ENCODE assay signal across 8 mouse cellular contexts in genomic region chr5:124095077-124095581, GRCm38 (mm10). TPM values are rescaled to one million over a fixed set of nuclear protein-coding genes. Genes with fewer than 3 reads are reported as not detected.
DNase-seq lines count a peak whose midpoint lies in the region; ATAC-seq and TF ChIP-seq lines count a peak whose summit lies in the region.

No protein-coding gene starts in this region.

- peaks cover 3% of the 10 kb centered on the region for H3K27me3 ChIP-seq in forebrain, embryonic 11.5 days (ENCODE audit: control insufficient read depth, insufficient read depth, low read length)
- H3K27me3 ChIP-seq in kidney, postnatal 0 days (ENCODE audit: insufficient read depth, low read length), result no peaks in the 10 kb centered on the region
- no peaks in the 10 kb centered on the region for H3K27me3 ChIP-seq in midbrain, embryonic 15.5 days (replicated peaks)

- no peak for TF ChIP-seq CTCF in bone marrow, adult 2 months (IDR thresholded peaks at IDR 0.05; ENCODE audit: control insufficient read depth, insufficient read depth, low read length)
- no peak; the same call in 1 of the 2 replicates for TF ChIP-seq CTCF in kidney, postnatal 0 days (IDR thresholded peaks at IDR 0.05; ENCODE audit: low read depth)

- H3K36me3 ChIP-seq in forebrain, embryonic 11.5 days (ENCODE audit: control insufficient read depth, insufficient read depth, low read length), result no peaks in the 10 kb centered on the region
- no peaks in the 10 kb centered on the region for H3K36me3 ChIP-seq in kidney, postnatal 0 days (ENCODE audit: insufficient read depth, low read length)
- no peaks in the 10 kb centered on the region for H3K36me3 ChIP-seq in midbrain, embryonic 15.5 days (replicated peaks)

- ATAC-seq in forebrain, embryonic 11.5 days (replicated peaks; ENCODE audit: low FRiP score), result peak; percentile 65; the same call in 1 of the 2 replicates
- ATAC-seq in kidney, postnatal 0 days (replicated peaks; ENCODE audit: low FRiP score, low read depth), result peak; percentile 60
- peak; percentile 72 for ATAC-seq in midbrain, embryonic 15.5 days (replicated peaks)

- no peaks in the 10 kb centered on the region for H3K9me3 ChIP-seq in forebrain, embryonic 11.5 days (ENCODE audit: control insufficient read depth, low read length)
- H3K9me3 ChIP-seq in kidney, postnatal 0 days (replicated peaks; ENCODE audit: low read length), result no peaks in the 10 kb centered on the region
- H3K9me3 ChIP-seq in midbrain, embryonic 15.5 days, result no peaks in the 10 kb centered on the region

- 16% methylated on average over 19 of the region's 19 CpGs for WGBS in bone marrow, adult 2 months
- WGBS in forebrain, embryonic 11.5 days, result 9% methylated on average over 19 of the region's 19 CpGs
- 9% methylated on average over 19 of the region's 19 CpGs for WGBS in kidney, postnatal 0 days
- WGBS in midbrain, embryonic 15.5 days, result 8% methylated on average over 19 of the region's 19 CpGs

- peak overlapping the region; percentile 65 for H3K4me2 ChIP-seq in forebrain, embryonic 11.5 days (ENCODE audit: low read depth, low read length, severe bottlenecking)
- H3K4me2 ChIP-seq in kidney, postnatal 0 days (ENCODE audit: low read length), result peak overlapping the region; percentile 84
- peak overlapping the region; percentile 59 for H3K4me2 ChIP-seq in midbrain, embryonic 15.5 days

- no peak for TF ChIP-seq POLR2A in bone marrow, adult 2 months (IDR thresholded peaks at IDR 0.05; ENCODE audit: borderline replicate concordance, control insufficient read depth, low read depth, low read length)

- H3K4me1 ChIP-seq in bone marrow, adult 2 months (ENCODE audit: control insufficient read depth, insufficient read depth, low read length), result peaks cover 4% of the 10 kb centered on the region
- no peaks in the 10 kb centered on the region; the same call in 1 of the 2 replicates for H3K4me1 ChIP-seq in forebrain, embryonic 11.5 days (replicated peaks; ENCODE audit: control insufficient read depth, insufficient read depth, low read length)
- 0 out of 2 replicates have a peak, but pooled peaks cover 6% of the 10 kb centered on the region for H3K4me1 ChIP-seq in kidney, postnatal 0 days (replicated peaks; ENCODE audit: insufficient read depth, low read length)
- H3K4me1 ChIP-seq in midbrain, embryonic 15.5 days, result peaks cover 13% of the 10 kb centered on the region

- peak; percentile 23 for DNase-seq in kidney, adult 18-20 months
- no peak for DNase-seq in kidney, postnatal 14 days
- no peak for DNase-seq in forebrain, embryonic 11.5 days (ENCODE audit: low spot score)
- DNase-seq in kidney, postnatal 0 days (ENCODE audit: low spot score), result no peak
- DNase-seq in gastrocnemius, postnatal 25 days, result no peak
- DNase-seq in Muller cell, postnatal 12 days (ENCODE audit: inconsistent ontology term), result no peak

- H3K9ac ChIP-seq in forebrain, embryonic 11.5 days (ENCODE audit: low read length), result peak overlapping the region; percentile 49
- H3K9ac ChIP-seq in kidney, postnatal 0 days (ENCODE audit: low read depth, low read length), result peak overlapping the region; percentile 63
- peak overlapping the region; percentile 52 for H3K9ac ChIP-seq in midbrain, embryonic 15.5 days

- H3K27ac ChIP-seq in bone marrow, adult 2 months (ENCODE audit: control insufficient read depth, insufficient read depth, low read depth, low read length, poor library complexity), result peak overlapping the region; percentile 88
- no peak overlapping the region for H3K27ac ChIP-seq in forebrain, embryonic 11.5 days (ENCODE audit: low read depth, low read length)
- H3K27ac ChIP-seq in kidney, postnatal 0 days, result no peak overlapping the region
- no peak overlapping the region for H3K27ac ChIP-seq in midbrain, embryonic 15.5 days

- peak overlapping the region; percentile 76 for H3K4me3 ChIP-seq in bone marrow, adult 2 months (replicated peaks; ENCODE audit: control insufficient read depth, low read depth, low read length)
- peak overlapping the region; percentile 28 for H3K4me3 ChIP-seq in forebrain, embryonic 11.5 days (ENCODE audit: low read depth, low read length)
- H3K4me3 ChIP-seq in kidney, postnatal 0 days (replicated peaks; ENCODE audit: low read depth, low read length), result peak overlapping the region; percentile 41
- H3K4me3 ChIP-seq in midbrain, embryonic 15.5 days, result peak overlapping the region; percentile 54

RNA-seq across cellular contexts. Expression of gene Abcb9, which starts 0.5 kb away (rescaled TPM):
- 5.9 and 7.4 TPM in 2 replicates for polyA plus RNA-seq in bone marrow, adult 2 months (2011; ENCODE audit: insufficient read depth, insufficient read length, low replicate concordance, missing spikeins)
- 1.6 and 1.7 TPM in 2 replicates for polyA plus RNA-seq in forebrain, embryonic 11.5 days (2014; fragmentation: Nextera tagmentation; extraction: Ambion mirVana)
- 3.3 TPM in 2 replicates for polyA plus RNA-seq in kidney, postnatal 0 days (2015; fragmentation: Nextera tagmentation; extraction: Ambion mirVana)
- 16.0 and 17.7 TPM in 2 replicates for polyA plus RNA-seq in midbrain, embryonic 15.5 days (2015; fragmentation: Nextera tagmentation; extraction: Ambion mirVana)
- 1 to 10 TPM; 7.9 to 9.5 TPM for total RNA-seq in gastrocnemius, postnatal 25 days (2021)

RNA-seq across cellular contexts. Expression of gene Ogfod2, which starts 17.0 kb away (rescaled TPM):
- polyA plus RNA-seq in bone marrow, adult 2 months (2011; ENCODE audit: insufficient read depth, insufficient read length, low replicate concordance, missing spikeins), result 14.8 and 35.5 TPM in 2 replicates
- polyA plus RNA-seq in forebrain, embryonic 11.5 days (2014; fragmentation: Nextera tagmentation; extraction: Ambion mirVana), result 14.5 and 15.8 TPM in 2 replicates
- 30.3 and 31.6 TPM in 2 replicates for polyA plus RNA-seq in kidney, postnatal 0 days (2015; fragmentation: Nextera tagmentation; extraction: Ambion mirVana)
- 37.7 and 38.0 TPM in 2 replicates for polyA plus RNA-seq in midbrain, embryonic 15.5 days (2015; fragmentation: Nextera tagmentation; extraction: Ambion mirVana)
- total RNA-seq in gastrocnemius, postnatal 25 days (2021), result 10 to 100 TPM; 10.0 to 10.4 TPM

RNA-seq across cellular contexts. Expression of gene Arl6ip4, which starts 20.8 kb away (rescaled TPM):
- polyA plus RNA-seq in bone marrow, adult 2 months (2011; ENCODE audit: insufficient read depth, insufficient read length, low replicate concordance, missing spikeins), result 72.3 and 112 TPM in 2 replicates
- polyA plus RNA-seq in forebrain, embryonic 11.5 days (2014; fragmentation: Nextera tagmentation; extraction: Ambion mirVana), result 108 and 110 TPM in 2 replicates
- polyA plus RNA-seq in kidney, postnatal 0 days (2015; fragmentation: Nextera tagmentation; extraction: Ambion mirVana), result 103 TPM in 2 replicates
- 79.6 and 81.1 TPM in 2 replicates for polyA plus RNA-seq in midbrain, embryonic 15.5 days (2015; fragmentation: Nextera tagmentation; extraction: Ambion mirVana)
- total RNA-seq in gastrocnemius, postnatal 25 days (2021), result 10 to 100 TPM; 36.0 to 40.9 TPM
